Mouse (Mus musculus): ENCODE data around the gene Rhov. TPM values are rescaled to one million over a fixed set of nuclear protein-coding genes. Genes with fewer than 3 reads are reported as not detected.

Rhov gene
- total and polyA plus RNA-seq, 3 experiments = 0.17 TPM; not detected in 2

- no peak within 1 kb of the TSS; the same call in 1 of the 2 replicates for H3K27ac ChIP-seq (ENCODE audit: insufficient read depth, low read depth)
- no peaks in the 10 kb centered on the region for H3K9me3 ChIP-seq (replicated peaks; ENCODE audit: low read length)
- peaks cover 19% of the 10 kb centered on the region for H3K79me2 ChIP-seq (replicated peaks; ENCODE audit: control insufficient read depth, extremely low read depth, insufficient read depth, poor library complexity, severe bottlenecking)
- peaks cover 24 to 37% of the 10 kb centered on the region in 2 experiments for H3K36me3 ChIP-seq (replicated peaks in 1 of 2; ENCODE audit: control insufficient read depth in 1 of 2, insufficient read depth in 1 of 2, low read length in 1 of 2)
- peak within 1 kb of the TSS; percentile 95 for H3K9ac ChIP-seq (ENCODE audit: insufficient read depth, low read depth)
- dilution Hi-C loops (cut with MboI; ENCODE audit: extremely low pct_ligation_motif_present, extremely low pct_unique_long_range_greater_than_20kb, low sequenced_read_pairs) = no loop called here
- DNase-seq (ENCODE audit: extremely low read depth) = peak; percentile 97
- in situ Hi-C loops (cut with MboI; ENCODE audit: low pct_ligation_motif_present, low pct_unique_long_range_greater_than_20kb, low sequenced_read_pairs) = loop anchor here (5.0 kb wide), 1 partner anchor 36 kb away; no protein-coding TSS in a partner anchor
- H3K27me3 ChIP-seq (replicated peaks) = no peaks in the 10 kb centered on the region
- H3K4me2 ChIP-seq (ENCODE audit: insufficient read depth, low read depth, poor library complexity, severe bottlenecking) = peak within 1 kb of the TSS; percentile 97
- H3K4me3 ChIP-seq (replicated peaks in 1 of 3; ENCODE audit: low read depth in 2 of 3, low read length in 2 of 3, poor library complexity in 1 of 3) = peak within 1 kb of the TSS; percentile 85 to 91 (median 89)
- TF ChIP-seq POLR2A (IDR thresholded peaks at IDR 0.05; ENCODE audit: low read depth, low read length) (peak; percentile 74), CTCF (conservative IDR thresholded peaks at IDR 0.05 in 1 of 2, IDR thresholded peaks at IDR 0.05 in 1 of 2; ENCODE audit: low read depth in 2 of 2, low read length in 2 of 2) (peak; percentile 75 to 99), SMC3 (IDR thresholded peaks at IDR 0.05; ENCODE audit: low read depth, low read length) (peak; percentile 97), CHD1 (IDR thresholded peaks at IDR 0.05; ENCODE audit: low read depth, low read length) (no peak), MXI1 (IDR thresholded peaks at IDR 0.05; ENCODE audit: low read depth, low read length) (peak; percentile 85), IRF4 (IDR thresholded peaks at IDR 0.05; ENCODE audit: low read depth, low read length) (peak; percentile 81), TBP (conservative IDR thresholded peaks at IDR 0.05; ENCODE audit: low read depth, low read length) (peak; percentile 26; the same call in 1 of the 2 replicates), HCFC1 (IDR thresholded peaks at IDR 0.05; ENCODE audit: low read depth, low read length) (peak; percentile 89), KAT2A (IDR thresholded peaks at IDR 0.05; ENCODE audit: insufficient replicate concordance, low read length) (peak; percentile 71; the same call in 1 of the 2 replicates), E2F4 (IDR thresholded peaks at IDR 0.05; ENCODE audit: insufficient replicate concordance, low read depth, low read length) (0 out of 2 replicates have a peak, but pooled peaks have one; percentile 64), USF1 (IDR thresholded peaks at IDR 0.05; ENCODE audit: low read depth, low read length) (peak; percentile 77), TCF12 (IDR thresholded peaks at IDR 0.05; ENCODE audit: low read depth, low read length) (peak; percentile 87), ZMIZ1 (IDR thresholded peaks at IDR 0.05; ENCODE audit: low read depth, low read length) (peak; percentile 94), ZC3H11A (IDR thresholded peaks at IDR 0.05; ENCODE audit: low read depth, low read length) (peak; percentile 54), MAFK (IDR thresholded peaks at IDR 0.05; ENCODE audit: insufficient replicate concordance, low read length) (peak; percentile 52; the same call in 1 of the 2 replicates), RAD21 (IDR thresholded peaks at IDR 0.05; ENCODE audit: low read depth, low read length) (peak; percentile 92), ZNF384 (IDR thresholded peaks at IDR 0.05; ENCODE audit: low read depth, low read length) (peak; percentile 69), SIN3A (IDR thresholded peaks at IDR 0.05; ENCODE audit: low read length) (peak; percentile 100), CHD2 (IDR thresholded peaks at IDR 0.05; ENCODE audit: low read length) (peak; percentile 88), ZKSCAN1 (IDR thresholded peaks at IDR 0.05; ENCODE audit: borderline replicate concordance, low read depth, low read length) (no peak), ELF1 (IDR thresholded peaks at IDR 0.05; ENCODE audit: low read depth, low read length) (peak; percentile 91), PAX5 (IDR thresholded peaks at IDR 0.05; ENCODE audit: low read length) (no peak), UBTF (IDR thresholded peaks at IDR 0.05; ENCODE audit: low read depth, low read length) (0 out of 2 replicates have a peak, but pooled peaks have one; percentile 53), JUND (conservative IDR thresholded peaks at IDR 0.05; ENCODE audit: low read depth, low read length) (no peak), BHLHE40 (IDR thresholded peaks at IDR 0.05; ENCODE audit: low read depth, low read length) (peak; percentile 94), EP300 (IDR thresholded peaks at IDR 0.05; ENCODE audit: low read length) (0 out of 2 replicates have a peak, but pooled peaks have one; percentile 13), NELFE (IDR thresholded peaks at IDR 0.05; ENCODE audit: low read depth, low read length) (peak; percentile 91), USF2 (conservative IDR thresholded peaks at IDR 0.05; ENCODE audit: low read depth, low read length) (peak; percentile 55), MYC (IDR thresholded peaks at IDR 0.05; ENCODE audit: low read depth, low read length) (peak; percentile 82; the same call in 1 of the 2 replicates), JUN (IDR thresholded peaks at IDR 0.05; ENCODE audit: insufficient read depth, low read depth, low read length) (no peak), GABPA (IDR thresholded peaks at IDR 0.05; ENCODE audit: insufficient replicate concordance, low read depth, low read length) (no peak; the same call in 1 of the 2 replicates), POLR2AphosphoS2 (IDR thresholded peaks at IDR 0.05; ENCODE audit: low read depth, low read length) (peak; percentile 80; the same call in 1 of the 2 replicates), RCOR1 (conservative IDR thresholded peaks at IDR 0.05; ENCODE audit: low read depth, low read length) (peak; percentile 71; the same call in 1 of the 2 replicates), MEF2A (IDR thresholded peaks at IDR 0.05; ENCODE audit: borderline replicate concordance, low read depth, low read length) (peak; percentile 89), NRF1 (IDR thresholded peaks at IDR 0.05; ENCODE audit: low read depth, low read length) (peak; percentile 68), MAX (IDR thresholded peaks at IDR 0.05; ENCODE audit: low read length) (peak; percentile 91), ETS1 (conservative IDR thresholded peaks at IDR 0.05; ENCODE audit: low read depth, low read length) (peak; percentile 62; the same call in 1 of the 2 replicates), MAZ (IDR thresholded peaks at IDR 0.05; ENCODE audit: low read depth, low read length) (peak; percentile 97)
- peaks cover 8 to 23% of the 10 kb centered on the region in 2 experiments for H3K4me1 ChIP-seq (ENCODE audit: control insufficient read depth in 1 of 2, insufficient read depth in 2 of 2)
Measured at GRCm38 (mm10) chr2:119288270-119288882, 17.3 kb upstream of the Rhov start, which contains the start of gene Vps18. TSS of gene Vps18 (plus strand) at chr2:119288740.
